Mouse (Mus musculus): ENCODE data around the gene Nt5dc2. TPM values are rescaled to one million over a fixed set of nuclear protein-coding genes. Genes with fewer than 3 reads are reported as not detected.

Nt5dc2 gene
- total and polyA plus RNA-seq, 3 experiments: 3.3 to 52.5 (median 4.0) TPM

GRCm38 (mm10) chr14:31171821-31172220 lies 41.0 kb downstream of the Nt5dc2 start:
- Histone ChIP-seq H3K4me1 (ENCODE audit: control insufficient read depth in 1 of 2, insufficient read depth in 2 of 2) (peaks cover 6 to 21% of the 10 kb centered on the region in 2 experiments; a peak in 2 of 4 replicates), H3K4me3 (replicated peaks in 1 of 3; ENCODE audit: low read depth in 2 of 3, low read length in 2 of 3, poor library complexity in 1 of 3) (no peak overlapping the region), H3K4me2 (ENCODE audit: insufficient read depth, low read depth, poor library complexity, severe bottlenecking) (no peak overlapping the region), H3K36me3 (replicated peaks in 1 of 2; ENCODE audit: control insufficient read depth in 1 of 2, insufficient read depth in 1 of 2, low read length in 1 of 2) (peaks cover 64 to 68% of the 10 kb centered on the region in 2 experiments), H3K9me3 (replicated peaks; ENCODE audit: low read length) (no peaks in the 10 kb centered on the region), H3K79me2 (replicated peaks; ENCODE audit: control insufficient read depth, extremely low read depth, insufficient read depth, poor library complexity, severe bottlenecking) (no peaks in the 10 kb centered on the region), H3K9ac (ENCODE audit: insufficient read depth, low read depth) (no peak overlapping the region), H3K27me3 (replicated peaks) (no peaks in the 10 kb centered on the region), H3K27ac (ENCODE audit: insufficient read depth, low read depth) (no peak overlapping the region)
- in situ Hi-C loops (cut with MboI; ENCODE audit: low pct_ligation_motif_present, low pct_unique_long_range_greater_than_20kb, low sequenced_read_pairs): no loop called here
- dilution Hi-C loops (cut with MboI; ENCODE audit: extremely low pct_ligation_motif_present, extremely low pct_unique_long_range_greater_than_20kb, low sequenced_read_pairs): no loop called here
- TF ChIP-seq ZMIZ1 (IDR thresholded peaks at IDR 0.05; ENCODE audit: low read depth, low read length) (no peak), E2F4 (IDR thresholded peaks at IDR 0.05; ENCODE audit: insufficient replicate concordance, low read depth, low read length) (no peak), JUND (conservative IDR thresholded peaks at IDR 0.05; ENCODE audit: low read depth, low read length) (no peak), CHD2 (IDR thresholded peaks at IDR 0.05; ENCODE audit: low read length) (no peak), ZKSCAN1 (IDR thresholded peaks at IDR 0.05; ENCODE audit: borderline replicate concordance, low read depth, low read length) (no peak), ELF1 (IDR thresholded peaks at IDR 0.05; ENCODE audit: low read depth, low read length) (no peak), PAX5 (IDR thresholded peaks at IDR 0.05; ENCODE audit: low read length) (no peak), SIN3A (IDR thresholded peaks at IDR 0.05; ENCODE audit: low read length) (no peak), CTCF (conservative IDR thresholded peaks at IDR 0.05 in 1 of 2, IDR thresholded peaks at IDR 0.05 in 1 of 2; ENCODE audit: low read depth in 2 of 2, low read length in 2 of 2) (no peak), TBP (conservative IDR thresholded peaks at IDR 0.05; ENCODE audit: low read depth, low read length) (no peak), MAZ (IDR thresholded peaks at IDR 0.05; ENCODE audit: low read depth, low read length) (no peak), POLR2A (IDR thresholded peaks at IDR 0.05; ENCODE audit: low read depth, low read length) (no peak), SMC3 (IDR thresholded peaks at IDR 0.05; ENCODE audit: low read depth, low read length) (no peak), POLR2AphosphoS2 (IDR thresholded peaks at IDR 0.05; ENCODE audit: low read depth, low read length) (no peak), JUN (IDR thresholded peaks at IDR 0.05; ENCODE audit: insufficient read depth, low read depth, low read length) (no peak), HCFC1 (IDR thresholded peaks at IDR 0.05; ENCODE audit: low read depth, low read length) (no peak), MAFK (IDR thresholded peaks at IDR 0.05; ENCODE audit: insufficient replicate concordance, low read length) (no peak), ETS1 (conservative IDR thresholded peaks at IDR 0.05; ENCODE audit: low read depth, low read length) (no peak), MYC (IDR thresholded peaks at IDR 0.05; ENCODE audit: low read depth, low read length) (no peak)
- no peak for DNase-seq (ENCODE audit: extremely low read depth)

DNA sequence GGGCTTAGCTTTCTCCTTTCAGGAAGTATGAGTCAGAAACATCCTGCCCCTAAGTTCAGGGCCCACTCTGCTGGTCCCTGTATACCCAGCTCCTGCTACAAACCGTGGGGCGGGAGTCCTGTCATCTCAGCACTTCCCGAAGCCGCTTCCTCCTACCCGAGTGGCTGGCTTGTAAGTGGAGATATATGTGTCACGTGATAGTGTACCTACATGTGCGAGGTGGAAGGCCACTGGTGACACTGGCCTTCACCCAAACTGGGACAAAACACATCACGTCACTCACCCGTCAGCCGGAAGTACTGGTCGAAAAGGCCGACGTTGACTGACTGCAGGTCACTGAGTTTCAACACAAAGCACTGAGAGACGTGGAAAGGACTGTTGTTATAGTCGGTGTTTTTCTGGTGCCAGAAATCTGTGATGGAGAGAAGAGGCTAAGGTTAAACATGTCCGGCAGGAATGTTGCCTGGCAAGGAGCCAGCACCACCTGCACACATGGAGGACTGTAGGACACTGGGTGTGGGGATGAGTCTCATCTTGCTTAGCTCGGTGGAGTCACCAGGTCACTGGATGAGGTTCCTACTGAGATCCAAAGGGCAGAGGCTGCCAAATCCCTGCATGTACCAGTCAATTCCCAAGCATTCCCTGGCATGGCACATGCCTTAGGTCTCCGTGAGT lies 42.1 kb downstream of the Nt5dc2 start:
- DNase-seq (ENCODE audit: extremely low read depth): no peak
- Histone ChIP-seq H3K4me2 (ENCODE audit: insufficient read depth, low read depth, poor library complexity, severe bottlenecking) (no peak overlapping the region), H3K9ac (ENCODE audit: insufficient read depth, low read depth) (no peak overlapping the region), H3K79me2 (replicated peaks; ENCODE audit: control insufficient read depth, extremely low read depth, insufficient read depth, poor library complexity, severe bottlenecking) (no peaks in the 10 kb centered on the region), H3K27me3 (replicated peaks) (no peaks in the 10 kb centered on the region), H3K36me3 (replicated peaks in 1 of 2; ENCODE audit: control insufficient read depth in 1 of 2, insufficient read depth in 1 of 2, low read length in 1 of 2) (peaks cover 74 to 79% of the 10 kb centered on the region in 2 experiments), H3K4me3 (replicated peaks in 1 of 3; ENCODE audit: low read depth in 2 of 3, low read length in 2 of 3, poor library complexity in 1 of 3) (no peak overlapping the region), H3K9me3 (replicated peaks; ENCODE audit: low read length) (no peaks in the 10 kb centered on the region), H3K4me1 (ENCODE audit: control insufficient read depth in 1 of 2, insufficient read depth in 2 of 2) (peaks cover 6 to 21% of the 10 kb centered on the region in 2 experiments; a peak in 2 of 4 replicates), H3K27ac (ENCODE audit: insufficient read depth, low read depth) (no peak overlapping the region)
- TF ChIP-seq POLR2A (IDR thresholded peaks at IDR 0.05; ENCODE audit: low read depth, low read length) (no peak), UBTF (IDR thresholded peaks at IDR 0.05; ENCODE audit: low read depth, low read length) (no peak), GABPA (IDR thresholded peaks at IDR 0.05; ENCODE audit: insufficient replicate concordance, low read depth, low read length) (no peak), KAT2A (IDR thresholded peaks at IDR 0.05; ENCODE audit: insufficient replicate concordance, low read length) (no peak)
- in situ Hi-C loops (cut with MboI; ENCODE audit: low pct_ligation_motif_present, low pct_unique_long_range_greater_than_20kb, low sequenced_read_pairs) (no loop called here), dilution Hi-C loops (cut with MboI; ENCODE audit: extremely low pct_ligation_motif_present, extremely low pct_unique_long_range_greater_than_20kb, low sequenced_read_pairs) (no loop called here)

Data from CH12.LX (cell line).